Mouse (Mus musculus) lung, postnatal 0 days (tissue): Measurements from ENCODE around the gene Dynlrb1.

Source experiments
- CTCF ChIP-seq: IDR thresholded peaks from 2 replicates; pipeline ENCODE4 v1.5.1; 2016; ENCODE audit warnings: antibody characterized with exemption, mild to moderate bottlenecking
- EP300 ChIP-seq: IDR thresholded peaks from 2 replicates; pipeline ENCODE4 v1.6.1; 2016; ENCODE audit warnings: antibody characterized with exemption, mild to moderate bottlenecking, control low read depth

- TF ChIP-seq CTCF (no peak), EP300 (no peak)
These were observed 53.7 kb downstream of the Dynlrb1 start for GRCm38 (mm10) chr2:155290066-155290465.
